ENCODE assay signal across 15 mouse cellular contexts in the genomic region with DNA sequence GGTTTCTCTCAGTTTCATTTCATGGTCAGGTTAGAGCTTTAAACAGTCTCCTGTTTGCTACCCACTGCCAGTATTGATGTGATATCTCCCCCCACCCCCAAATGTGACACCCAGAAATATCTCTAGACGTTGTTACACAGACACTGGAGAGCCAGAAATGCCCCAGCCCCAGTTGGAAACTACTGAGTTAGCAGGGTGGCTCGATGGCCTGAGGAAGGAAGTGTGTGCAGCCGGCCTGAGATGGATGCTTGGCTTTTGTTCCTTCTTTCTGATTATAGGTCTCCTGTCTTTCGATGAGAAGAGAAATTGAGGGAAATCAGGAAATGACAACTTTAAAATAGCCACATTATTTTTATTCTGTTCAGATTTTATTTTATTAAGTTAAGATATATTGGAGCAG. TPM values are rescaled to one million over a fixed set of nuclear protein-coding genes. Genes with fewer than 3 reads are reported as not detected.
DNase-seq lines count a peak whose midpoint lies in the region; ATAC-seq and TF ChIP-seq lines count a peak whose summit lies in the region.
"Had no signal": no experiment of that assay in that cellular context is flagged by ENCODE, and none has a peak within 500 bp of the region (broad histone marks: within the 10 kb centered on the region; RNA-seq: fewer than 3 reads in every experiment).

No protein-coding gene starts in this region.

- no peak overlapping the region for H3K9ac ChIP-seq in kidney, embryonic 15.5 days
- H3K9ac ChIP-seq: forebrain, postnatal 0 days; limb, embryonic 15.5 days; neural tube, embryonic 13.5 days had no signal

- H3K27ac ChIP-seq in kidney, embryonic 15.5 days, result peak overlapping the region; percentile 64
- peak overlapping the region; percentile 57; the same call in 1 of the 2 replicates for H3K27ac ChIP-seq in spleen, adult 2 months (ENCODE audit: insufficient read depth, low read length)
- H3K27ac ChIP-seq: embryonic facial prominence, embryonic 10.5 days; limb, embryonic 15.5 days; neural tube, embryonic 13.5 days had no signal

- H3K9me3 ChIP-seq in kidney, embryonic 15.5 days (replicated peaks), result no peaks in the 10 kb centered on the region
- H3K9me3 ChIP-seq: limb, embryonic 15.5 days; neural tube, embryonic 13.5 days had no signal

- TF ChIP-seq CTCF in spleen, adult 2 months (IDR thresholded peaks at IDR 0.05; ENCODE audit: extremely low read depth, insufficient read depth, insufficient read length, insufficient replicate concordance), result no peak

- peaks cover 10% of the 10 kb centered on the region for H3K4me1 ChIP-seq in kidney, embryonic 15.5 days
- H3K4me1 ChIP-seq in spleen, adult 2 months (ENCODE audit: control insufficient read depth, insufficient read depth, insufficient read length), result peaks cover 18% of the 10 kb centered on the region; the same call in 1 of the 2 replicates
- H3K4me1 ChIP-seq: embryonic facial prominence, embryonic 10.5 days; neural tube, embryonic 13.5 days had no signal

- H3K27me3 ChIP-seq in kidney, embryonic 15.5 days, result no peaks in the 10 kb centered on the region
- H3K27me3 ChIP-seq in spleen, adult 2 months (ENCODE audit: control insufficient read depth, insufficient read depth, low read length), result no peaks in the 10 kb centered on the region
- H3K27me3 ChIP-seq: limb, embryonic 15.5 days; neural tube, embryonic 13.5 days; Patski had no signal

- no peak for TF ChIP-seq POLR2A in spleen, adult 2 months (IDR thresholded peaks at IDR 0.05; ENCODE audit: low read depth, low read length)

- 73% methylated on average over 4 of the region's 4 CpGs for WGBS in kidney, embryonic 15.5 days
- WGBS in spleen, adult 2 months, result 6% methylated on average over 4 of the region's 4 CpGs

- DNase-seq in kidney, postnatal 4 days, result no peak
- no peak for DNase-seq in spleen, adult 2 months (ENCODE audit: low read depth in 1 of 2, low spot score in 2 of 2)
- no peak for DNase-seq in spleen, postnatal 10 days (ENCODE audit: low spot score in 2 of 2)
- no peak for DNase-seq in urinary bladder, postnatal 10 days (ENCODE audit: low spot score)
- no peak for DNase-seq in thymus, postnatal 14 days
- DNase-seq: cerebellum, postnatal 14 days; forebrain, postnatal 0 days; kidney, postnatal 14 days had no signal

- peaks cover 25% of the 10 kb centered on the region for H3K36me3 ChIP-seq in kidney, embryonic 15.5 days
- H3K36me3 ChIP-seq in spleen, adult 2 months (ENCODE audit: control insufficient read depth, insufficient read depth, low read length), result peaks cover 9% of the 10 kb centered on the region; the same call in 1 of the 2 replicates

- no peak for ATAC-seq in kidney, embryonic 15.5 days (replicated peaks; ENCODE audit: low FRiP score)
- peak; percentile 65; the same call in 1 of the 2 replicates for ATAC-seq in common myeloid progenitor, adult 5-6 weeks (replicated peaks; ENCODE audit: low read depth, poor library complexity, severe bottlenecking)
- ATAC-seq: forebrain, postnatal 0 days; intestine, embryonic 16.5 days; Patski had no signal

- no peak overlapping the region for H3K4me2 ChIP-seq in kidney, embryonic 15.5 days
- H3K4me2 ChIP-seq: limb, embryonic 15.5 days; neural tube, embryonic 13.5 days had no signal

- H3K4me3 ChIP-seq in kidney, embryonic 15.5 days (replicated peaks), result no peak overlapping the region
- H3K4me3 ChIP-seq in spleen, adult 2 months (ENCODE audit: extremely low read depth, insufficient read depth, insufficient read length), result no peak overlapping the region
- H3K4me3 ChIP-seq: embryonic facial prominence, embryonic 10.5 days; limb, embryonic 15.5 days; neural tube, embryonic 13.5 days had no signal

RNA-seq across cellular contexts. Expression of gene Wasf2, which starts 8.7 kb away (rescaled TPM):
- 107 and 109 TPM in 2 replicates for polyA plus RNA-seq in kidney, embryonic 15.5 days (2015; fragmentation: Nextera tagmentation; extraction: Ambion mirVana)
- 76.2 and 87.6 TPM in 2 replicates for polyA plus RNA-seq in spleen, adult 2 months (2012; rRNA removed)
- 45.6 and 61.3 TPM in 2 replicates for total RNA-seq in common myeloid progenitor, adult 5-6 weeks (2017)
